Mouse (Mus musculus) small intestine, adult 2 months (tissue): ENCODE measurements around the gene Dlgap1.

Source experiments
- CTCF ChIP-seq: fragments of 200-500 bp; IDR thresholded peaks from 2 replicates; pipeline ENCODE4 v1.5.1; 2012; ENCODE audit warnings: low read depth, mild to moderate bottlenecking, control low read depth, inconsistent platforms, low read length, moderate library complexity, mixed read lengths; ENCODE audit not compliant: insufficient replicate concordance, insufficient read length; ENCODE audit errors: extremely low read depth
- POLR2A ChIP-seq: fragments of 200-500 bp; IDR thresholded peaks from 2 replicates; pipeline ENCODE4 v1.6.1; 2012; ENCODE audit warnings: low read depth, mild to moderate bottlenecking, control low read depth, inconsistent platforms, low read length, moderate library complexity

GRCm38 (mm10) chr17:70739346-70739745, 770.5 kb downstream of the Dlgap1 start:
- TF ChIP-seq POLR2A (no peak), CTCF (no peak)
